19 mouse cellular contexts compared by ENCODE assay signal in the genomic region with DNA sequence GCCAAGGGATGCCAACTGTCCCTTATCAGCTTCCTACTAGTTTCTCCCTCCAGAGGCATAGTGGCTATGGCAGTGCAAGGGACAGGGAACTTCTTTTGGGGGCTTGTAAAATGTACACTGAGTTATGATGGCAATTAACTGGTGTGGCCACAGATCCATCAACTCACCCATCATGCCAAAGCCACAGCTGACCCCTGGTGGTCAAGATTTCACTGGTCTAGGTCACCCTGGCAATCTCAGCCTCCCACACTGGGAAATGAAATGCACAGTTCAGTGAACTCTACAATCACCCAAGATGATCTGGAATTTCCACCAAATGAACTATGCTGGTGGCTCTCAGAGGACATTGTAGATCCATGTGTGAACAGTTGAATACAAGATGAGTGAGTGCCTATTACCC. TPM values are rescaled to one million over a fixed set of nuclear protein-coding genes. Genes with fewer than 3 reads are reported as not detected.
DNase-seq lines count a peak whose midpoint lies in the region; ATAC-seq and TF ChIP-seq lines count a peak whose summit lies in the region.
"Had no signal": no experiment of that assay in that cellular context is flagged by ENCODE, and none has a peak within 500 bp of the region (broad histone marks: within the 10 kb centered on the region; RNA-seq: fewer than 3 reads in every experiment).

No protein-coding gene starts in this region.

- no peaks in the 10 kb centered on the region for H3K27me3 ChIP-seq in intestine, postnatal 0 days (replicated peaks; ENCODE audit: control insufficient read depth, insufficient read depth, low read length)
- H3K27me3 ChIP-seq in intestine, embryonic 15.5 days (replicated peaks): no peaks in the 10 kb centered on the region
- no peaks in the 10 kb centered on the region for H3K27me3 ChIP-seq in kidney, postnatal 0 days (ENCODE audit: insufficient read depth, low read length)
- H3K27me3 ChIP-seq in kidney, embryonic 15.5 days: no peaks in the 10 kb centered on the region
- H3K27me3 ChIP-seq in stomach, postnatal 0 days (ENCODE audit: control insufficient read depth, insufficient read depth, low read length): no peaks in the 10 kb centered on the region
- H3K27me3 ChIP-seq: forebrain, embryonic 15.5 days; hindbrain, embryonic 12.5 days had no signal

- no peak for ATAC-seq in intestine, postnatal 0 days
- ATAC-seq in intestine, embryonic 15.5 days: no peak
- ATAC-seq in kidney, postnatal 0 days (replicated peaks; ENCODE audit: low FRiP score, low read depth): no peak
- no peak for ATAC-seq in kidney, embryonic 15.5 days (replicated peaks; ENCODE audit: low FRiP score)
- no peak for ATAC-seq in stomach, postnatal 0 days (ENCODE audit: low FRiP score, low TSS enrichment)
- ATAC-seq: forebrain, embryonic 15.5 days had no signal

- H3K9ac ChIP-seq in intestine, postnatal 0 days (ENCODE audit: low read depth, low read length): no peak overlapping the region
- no peak overlapping the region for H3K9ac ChIP-seq in intestine, embryonic 15.5 days
- no peak overlapping the region for H3K9ac ChIP-seq in kidney, postnatal 0 days (ENCODE audit: low read depth, low read length)
- H3K9ac ChIP-seq in kidney, embryonic 15.5 days: no peak overlapping the region
- H3K9ac ChIP-seq in stomach, postnatal 0 days (ENCODE audit: low read length): no peak overlapping the region
- H3K9ac ChIP-seq: forebrain, embryonic 15.5 days; hindbrain, embryonic 12.5 days had no signal

- no peak for DNase-seq in kidney, postnatal 0 days (ENCODE audit: low spot score)
- peak; percentile 27 for DNase-seq in kidney, postnatal 14 days
- DNase-seq in stomach, postnatal 0 days (ENCODE audit: low spot score): no peak
- no peak for DNase-seq in layer of hippocampus, postnatal 36 days
- no peak for DNase-seq in spleen, postnatal 36 days (ENCODE audit: low spot score in 2 of 2)
- DNase-seq: adrenal gland, adult 2 months; adrenal gland, postnatal 25 days; cerebellum, adult 18-20 months; cerebellum, adult 9-11 months; cerebellum, postnatal 36 days; gastrocnemius, postnatal 36 days; heart, postnatal 10 days; heart, postnatal 4 days had no signal

- TF ChIP-seq EP300 in stomach, postnatal 0 days (optimal IDR thresholded peaks at IDR 0.05): no peak

- H3K27ac ChIP-seq in intestine, postnatal 0 days (ENCODE audit: low read depth, low read length): no peak overlapping the region
- H3K27ac ChIP-seq in intestine, embryonic 15.5 days: no peak overlapping the region
- no peak overlapping the region for H3K27ac ChIP-seq in kidney, postnatal 0 days
- no peak overlapping the region for H3K27ac ChIP-seq in kidney, embryonic 15.5 days
- no peak overlapping the region for H3K27ac ChIP-seq in stomach, postnatal 0 days (replicated peaks)
- H3K27ac ChIP-seq: forebrain, embryonic 15.5 days; heart, embryonic 10.5 days; hindbrain, embryonic 12.5 days had no signal

- peak; percentile 12; the same call in 1 of the 2 replicates for TF ChIP-seq CTCF in intestine, postnatal 0 days (IDR thresholded peaks at IDR 0.05; ENCODE audit: low read depth)
- peak; percentile 57 for TF ChIP-seq CTCF in kidney, postnatal 0 days (IDR thresholded peaks at IDR 0.05; ENCODE audit: low read depth)
- TF ChIP-seq CTCF in stomach, postnatal 0 days (IDR thresholded peaks at IDR 0.05; ENCODE audit: low read depth): peak; percentile 43

- H3K9me3 ChIP-seq in intestine, postnatal 0 days (ENCODE audit: control insufficient read depth): no peaks in the 10 kb centered on the region
- no peaks in the 10 kb centered on the region for H3K9me3 ChIP-seq in intestine, embryonic 15.5 days
- no peaks in the 10 kb centered on the region for H3K9me3 ChIP-seq in kidney, postnatal 0 days (replicated peaks; ENCODE audit: low read length)
- no peaks in the 10 kb centered on the region for H3K9me3 ChIP-seq in kidney, embryonic 15.5 days (replicated peaks)
- no peaks in the 10 kb centered on the region for H3K9me3 ChIP-seq in stomach, postnatal 0 days (ENCODE audit: control insufficient read depth, low read length)
- H3K9me3 ChIP-seq: forebrain, embryonic 15.5 days; heart, embryonic 10.5 days; hindbrain, embryonic 12.5 days had no signal

- H3K4me1 ChIP-seq in intestine, postnatal 0 days (replicated peaks; ENCODE audit: control insufficient read depth, insufficient read depth, low read length): no peaks in the 10 kb centered on the region
- no peaks in the 10 kb centered on the region for H3K4me1 ChIP-seq in intestine, embryonic 15.5 days (replicated peaks)
- H3K4me1 ChIP-seq in kidney, postnatal 0 days (replicated peaks; ENCODE audit: insufficient read depth, low read length): no peaks in the 10 kb centered on the region
- no peaks in the 10 kb centered on the region for H3K4me1 ChIP-seq in kidney, embryonic 15.5 days
- no peaks in the 10 kb centered on the region for H3K4me1 ChIP-seq in stomach, postnatal 0 days (replicated peaks; ENCODE audit: control insufficient read depth, insufficient read depth)
- H3K4me1 ChIP-seq: forebrain, embryonic 15.5 days; heart, embryonic 10.5 days; hindbrain, embryonic 12.5 days had no signal

- no peaks in the 10 kb centered on the region for H3K36me3 ChIP-seq in intestine, postnatal 0 days (ENCODE audit: control insufficient read depth, insufficient read depth)
- H3K36me3 ChIP-seq in intestine, embryonic 15.5 days: no peaks in the 10 kb centered on the region
- H3K36me3 ChIP-seq in kidney, postnatal 0 days (ENCODE audit: insufficient read depth, low read length): no peaks in the 10 kb centered on the region
- no peaks in the 10 kb centered on the region for H3K36me3 ChIP-seq in kidney, embryonic 15.5 days
- no peaks in the 10 kb centered on the region for H3K36me3 ChIP-seq in stomach, postnatal 0 days (ENCODE audit: control insufficient read depth, insufficient read depth, low read length)
- H3K36me3 ChIP-seq: forebrain, embryonic 15.5 days; heart, embryonic 10.5 days; hindbrain, embryonic 12.5 days had no signal

- no peak overlapping the region for H3K4me3 ChIP-seq in intestine, postnatal 0 days (ENCODE audit: low read depth, low read length)
- H3K4me3 ChIP-seq in intestine, embryonic 15.5 days (replicated peaks): no peak overlapping the region
- no peak overlapping the region for H3K4me3 ChIP-seq in kidney, postnatal 0 days (replicated peaks; ENCODE audit: low read depth, low read length)
- no peak overlapping the region for H3K4me3 ChIP-seq in kidney, embryonic 15.5 days (replicated peaks)
- H3K4me3 ChIP-seq in stomach, postnatal 0 days (ENCODE audit: low read depth, low read length): no peak overlapping the region
- H3K4me3 ChIP-seq: forebrain, embryonic 15.5 days; heart, embryonic 10.5 days; hindbrain, embryonic 12.5 days had no signal

- no peak overlapping the region for H3K4me2 ChIP-seq in intestine, postnatal 0 days (replicated peaks; ENCODE audit: low read depth)
- no peak overlapping the region for H3K4me2 ChIP-seq in intestine, embryonic 15.5 days (replicated peaks)
- H3K4me2 ChIP-seq in kidney, postnatal 0 days (ENCODE audit: low read length): no peak overlapping the region
- no peak overlapping the region for H3K4me2 ChIP-seq in kidney, embryonic 15.5 days
- no peak overlapping the region for H3K4me2 ChIP-seq in stomach, postnatal 0 days (replicated peaks; ENCODE audit: low read depth)
- H3K4me2 ChIP-seq: forebrain, embryonic 15.5 days; hindbrain, embryonic 12.5 days had no signal

RNA-seq across cellular contexts. Expression of a gene that starts 42.2 kb away (rescaled TPM):
- polyA plus RNA-seq in intestine, postnatal 0 days (2015; fragmentation: Nextera tagmentation; extraction: Ambion mirVana): 0.10 TPM in 2 replicates
- polyA plus RNA-seq in intestine, embryonic 15.5 days (2015; fragmentation: Nextera tagmentation; extraction: Ambion mirVana): 0.28 and 0.39 TPM in 2 replicates
- 0.09 TPM in 1 of 2 replicates, not detected in the other for polyA plus RNA-seq in kidney, postnatal 0 days (2015; fragmentation: Nextera tagmentation; extraction: Ambion mirVana)
- 0.09 and 0.12 TPM in 2 replicates for polyA plus RNA-seq in kidney, embryonic 15.5 days (2015; fragmentation: Nextera tagmentation; extraction: Ambion mirVana)
- 0.11 and 0.35 TPM in 2 replicates for polyA plus RNA-seq in stomach, postnatal 0 days (2015; fragmentation: Nextera tagmentation; extraction: Ambion mirVana)
- 10 to 100 TPM; 15.6 to 16.4 TPM for total RNA-seq in layer of hippocampus, postnatal 36 days (2021)
- total RNA-seq: adrenal gland, adult 2 months; adrenal gland, postnatal 25 days; gastrocnemius, postnatal 36 days; heart, postnatal 4 days had no signal
- polyA plus RNA-seq: adrenal gland, adult 2 months; heart, embryonic 10.5 days had no signal
